Mouse (Mus musculus): ENCODE measurements around the gene Cdc123. TPM values are rescaled to one million over a fixed set of nuclear protein-coding genes. Genes with fewer than 3 reads are reported as not detected.

The Cdc123 gene
- polyA plus RNA-seq (2015; fragmentation: Nextera tagmentation; extraction: Ambion mirVana): 329 and 339 TPM in 2 replicates

GRCm38 (mm10) chr2:5844873-5845631 is at the start of gene Cdc123, which contains the start of gene Nudt5:
Gene Cdc123 (minus strand): TSS chr2:5845164.
Gene Nudt5 (plus strand): TSS chr2:5845019.
- peaks cover 18% of the 10 kb centered on the region for H3K4me1 ChIP-seq
- no peaks in the 10 kb centered on the region for H3K27me3 ChIP-seq
- ATAC-seq (replicated peaks): peak; percentile 96
- WGBS: under 1% methylated on average over 53 of the region's 53 CpGs
- peak within 1 kb of the TSS; percentile 96 for H3K27ac ChIP-seq (replicated peaks)
- H3K4me3 ChIP-seq: peak within 1 kb of the TSS; percentile 66
- H3K4me2 ChIP-seq (replicated peaks): peak within 1 kb of the TSS; percentile 63
- H3K36me3 ChIP-seq: peaks cover 18% of the 10 kb centered on the region
- no peaks in the 10 kb centered on the region for H3K9me3 ChIP-seq
- peak within 1 kb of the TSS; percentile 92 for H3K9ac ChIP-seq (replicated peaks)

DNA sequence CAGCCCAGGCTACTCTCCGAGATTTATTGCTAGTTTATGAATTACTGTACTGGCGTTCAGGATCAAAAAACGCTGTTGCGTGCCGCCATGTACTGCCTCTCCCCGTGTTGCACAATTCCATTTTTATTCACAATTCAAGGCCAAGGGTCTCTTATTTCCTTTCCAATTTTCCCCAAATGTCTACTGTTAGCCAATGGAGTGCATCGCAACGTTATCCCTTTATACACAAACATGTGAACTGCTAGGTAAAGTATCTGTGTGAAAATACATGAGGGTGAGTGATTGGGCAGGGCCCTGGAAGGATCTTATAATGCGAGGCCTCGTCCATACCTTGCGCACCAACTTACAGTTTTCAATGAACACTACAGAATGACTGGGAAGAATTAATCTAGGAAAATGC is 49.3 kb upstream of the Cdc123 start:
- no peaks in the 10 kb centered on the region for H3K9me3 ChIP-seq
- 41% methylated on average over 11 of the region's 11 CpGs for WGBS
- no peak overlapping the region for H3K27ac ChIP-seq (replicated peaks)
- H3K9ac ChIP-seq (replicated peaks): peak overlapping the region; percentile 94
- no peaks in the 10 kb centered on the region for H3K27me3 ChIP-seq
- peak overlapping the region; percentile 66 for H3K4me2 ChIP-seq (replicated peaks)
- H3K4me1 ChIP-seq: peaks cover 23% of the 10 kb centered on the region
- peak overlapping the region; percentile 99 for H3K4me3 ChIP-seq
- peaks cover 18% of the 10 kb centered on the region for H3K36me3 ChIP-seq
- ATAC-seq (replicated peaks): no peak; the same call in 1 of the 2 replicates

DNA sequence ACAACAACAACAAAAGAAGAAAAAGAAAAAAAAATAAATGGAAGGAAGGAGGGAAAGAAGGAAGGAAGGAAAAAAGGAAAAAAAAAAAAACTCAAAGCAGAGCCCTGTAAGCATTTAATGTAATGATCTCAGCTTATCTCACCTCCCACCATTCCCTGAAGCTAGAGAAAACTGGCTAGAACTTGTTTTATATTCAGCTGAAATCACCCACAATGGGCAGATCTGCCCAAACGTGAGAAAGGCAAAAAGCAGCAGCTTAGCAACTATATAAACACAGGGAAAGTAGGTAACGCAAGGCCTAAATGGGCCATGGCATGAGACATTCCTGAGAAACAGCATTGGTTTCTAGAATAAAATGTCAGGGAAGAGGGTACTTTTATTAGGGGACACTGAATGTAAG is 44.4 kb upstream of the Cdc123 start:
- Histone ChIP-seq H3K27me3 (no peaks in the 10 kb centered on the region), H3K4me3 (no peak overlapping the region), H3K9me3 (no peaks in the 10 kb centered on the region), H3K36me3 (peaks cover 42% of the 10 kb centered on the region), H3K9ac (replicated peaks) (no peak overlapping the region), H3K4me2 (replicated peaks) (no peak overlapping the region), H3K27ac (replicated peaks) (no peak overlapping the region), H3K4me1 (peaks cover 21% of the 10 kb centered on the region)
- ATAC-seq (replicated peaks): no peak
- 71% methylated on average over 2 of the region's 2 CpGs for WGBS

DNA sequence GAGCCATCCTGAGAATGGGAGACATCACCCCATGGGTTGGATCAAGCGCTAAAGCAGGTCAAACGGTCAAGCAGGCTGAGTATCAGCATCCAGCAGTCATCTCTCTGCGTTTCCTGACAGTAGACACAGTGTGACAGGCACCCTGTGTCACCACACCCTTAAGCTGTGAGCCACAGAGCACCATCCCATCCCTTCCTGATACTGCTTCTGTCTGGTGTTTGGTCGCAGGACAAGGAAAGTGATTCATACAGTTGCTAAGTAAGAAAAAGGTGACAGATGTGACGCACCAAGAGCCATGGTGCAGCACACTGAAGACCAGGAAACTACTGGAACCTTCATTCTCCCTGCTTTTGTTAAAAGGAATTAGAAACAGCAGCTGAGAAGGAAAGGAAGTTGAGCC is 43.9 kb upstream of the Cdc123 start:
- Histone ChIP-seq H3K27me3 (no peaks in the 10 kb centered on the region), H3K27ac (replicated peaks) (no peak overlapping the region), H3K9ac (replicated peaks) (no peak overlapping the region), H3K4me1 (peaks cover 18% of the 10 kb centered on the region), H3K9me3 (no peaks in the 10 kb centered on the region), H3K4me2 (replicated peaks) (no peak overlapping the region), H3K4me3 (no peak overlapping the region), H3K36me3 (peaks cover 44% of the 10 kb centered on the region)
- 89% methylated on average over 5 of the region's 5 CpGs for WGBS
- ATAC-seq (replicated peaks): no peak

- no peaks in the 10 kb centered on the region for H3K27me3 ChIP-seq
- H3K4me1 ChIP-seq: no peaks in the 10 kb centered on the region
- no peak overlapping the region for H3K9ac ChIP-seq (replicated peaks)
- peaks cover 71% of the 10 kb centered on the region for H3K36me3 ChIP-seq
- no peak for ATAC-seq (replicated peaks)
- H3K4me3 ChIP-seq: no peak overlapping the region
- no peak overlapping the region for H3K4me2 ChIP-seq (replicated peaks)
- 75% methylated on average over 3 of the region's 3 CpGs for WGBS
- no peak overlapping the region for H3K27ac ChIP-seq (replicated peaks)
- H3K9me3 ChIP-seq: no peaks in the 10 kb centered on the region
These were observed 32.5 kb upstream of the Cdc123 start for GRCm38 (mm10) chr2:5877446-5877845.

- 92% methylated on average over 5 of the region's 5 CpGs for WGBS
- no peak overlapping the region for H3K4me3 ChIP-seq
- ATAC-seq (replicated peaks): no peak
- H3K4me1 ChIP-seq: no peaks in the 10 kb centered on the region
- H3K27ac ChIP-seq (replicated peaks): no peak overlapping the region
- H3K36me3 ChIP-seq: peaks cover 57% of the 10 kb centered on the region
- H3K9me3 ChIP-seq: no peaks in the 10 kb centered on the region
- no peak overlapping the region for H3K9ac ChIP-seq (replicated peaks)
- no peak overlapping the region for H3K4me2 ChIP-seq (replicated peaks)
- no peaks in the 10 kb centered on the region for H3K27me3 ChIP-seq
These were observed 24.8 kb upstream of the Cdc123 start for GRCm38 (mm10) chr2:5869746-5870145.

DNA sequence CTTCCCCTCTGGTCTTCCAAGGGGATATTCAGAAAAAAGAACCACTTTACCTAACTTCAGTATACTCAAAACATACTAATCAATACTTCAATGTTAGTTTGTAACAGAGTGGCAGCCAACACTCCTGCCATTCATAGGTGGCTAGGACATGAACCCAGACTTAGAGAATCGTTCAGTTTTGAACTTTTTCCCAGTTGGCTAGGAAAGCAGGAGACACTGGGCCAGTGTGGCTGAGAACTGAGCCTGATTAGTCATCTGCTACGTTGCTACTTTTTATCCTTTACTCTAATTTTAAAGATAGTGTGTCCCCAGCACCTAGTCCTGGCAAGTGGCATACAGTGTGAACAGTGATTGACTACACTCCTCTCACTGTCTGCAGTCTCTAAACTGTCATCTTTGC is 22.7 kb upstream of the Cdc123 start:
- no peak overlapping the region for H3K4me3 ChIP-seq
- WGBS: 87% methylated on average over 2 of the region's 2 CpGs
- no peak overlapping the region for H3K4me2 ChIP-seq (replicated peaks)
- H3K36me3 ChIP-seq: peaks cover 58% of the 10 kb centered on the region
- no peaks in the 10 kb centered on the region for H3K4me1 ChIP-seq
- no peak overlapping the region for H3K9ac ChIP-seq (replicated peaks)
- no peak overlapping the region for H3K27ac ChIP-seq (replicated peaks)
- no peak for ATAC-seq (replicated peaks)
- no peaks in the 10 kb centered on the region for H3K9me3 ChIP-seq
- H3K27me3 ChIP-seq: no peaks in the 10 kb centered on the region

- ATAC-seq (replicated peaks): no peak
- no peaks in the 10 kb centered on the region for H3K4me1 ChIP-seq
- H3K4me3 ChIP-seq: no peak within 1 kb of the TSS
- no peaks in the 10 kb centered on the region for H3K27me3 ChIP-seq
- 93% methylated on average over 3 of the region's 3 CpGs for WGBS
- peaks cover 41% of the 10 kb centered on the region for H3K36me3 ChIP-seq
- H3K9ac ChIP-seq (replicated peaks): no peak within 1 kb of the TSS
- H3K27ac ChIP-seq (replicated peaks): no peak within 1 kb of the TSS
- H3K9me3 ChIP-seq: no peaks in the 10 kb centered on the region
- no peak within 1 kb of the TSS for H3K4me2 ChIP-seq (replicated peaks)
These were observed 17.9 kb upstream of the Cdc123 start, which contains the start of gene Gm13199 for GRCm38 (mm10) chr2:5862834-5863233. Gene Gm13199 (minus strand): TSS chr2:5862934.

DNA sequence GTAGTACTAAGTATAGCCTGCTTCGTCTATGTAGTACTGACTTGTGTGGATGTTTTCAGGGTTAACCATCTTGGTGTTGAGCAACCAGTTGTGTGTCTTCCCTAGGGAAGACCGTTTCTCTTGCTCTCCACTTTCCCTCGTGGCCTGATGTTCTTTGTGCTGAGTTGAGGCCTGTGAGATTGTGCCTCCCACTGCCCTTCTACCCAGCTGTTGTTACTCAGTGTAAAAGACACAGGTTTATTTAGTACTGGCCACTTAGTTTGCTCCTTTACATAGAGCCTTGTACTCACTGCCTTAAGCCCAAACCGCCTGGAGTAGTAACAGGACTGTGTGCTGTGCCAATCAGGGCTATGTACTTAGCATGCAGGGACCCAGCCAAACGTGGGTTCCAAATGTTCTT is 6.9 kb upstream of the Cdc123 start:
- Histone ChIP-seq H3K27me3 (no peaks in the 10 kb centered on the region), H3K9ac (replicated peaks) (no peak overlapping the region), H3K4me3 (no peak overlapping the region), H3K36me3 (peaks cover 4% of the 10 kb centered on the region; the same call in 1 of the 2 replicates), H3K9me3 (no peaks in the 10 kb centered on the region), H3K4me1 (no peaks in the 10 kb centered on the region), H3K27ac (replicated peaks) (no peak overlapping the region), H3K4me2 (replicated peaks) (no peak overlapping the region)
- WGBS: 84% methylated on average over 5 of the region's 5 CpGs
- ATAC-seq (replicated peaks): no peak

DNA sequence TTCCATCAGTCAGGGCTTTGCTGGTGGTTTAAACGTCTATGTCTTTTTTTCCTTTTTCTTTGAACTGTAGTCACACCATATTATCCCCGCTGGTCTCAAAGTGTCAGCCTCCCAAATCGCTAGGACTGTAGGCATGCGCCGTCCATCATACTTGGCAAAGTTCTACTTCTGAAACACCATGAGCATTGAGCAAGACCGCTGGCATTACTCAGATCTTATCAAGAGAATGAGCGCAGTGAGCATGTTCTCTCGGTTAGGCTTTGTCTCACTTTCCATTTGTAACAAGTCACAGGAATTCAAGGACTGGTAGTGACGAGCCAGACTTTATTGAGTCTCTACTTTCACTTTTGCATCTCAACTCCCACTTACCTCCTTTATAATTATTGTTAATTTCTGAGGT is 6.2 kb upstream of the Cdc123 start:
- no peak for ATAC-seq (replicated peaks)

GRCm38 (mm10) chr2:5845826-5846225 is 862 bp upstream of the Cdc123 start:
- WGBS: 30% methylated on average over 4 of the region's 4 CpGs
- Histone ChIP-seq H3K9ac (replicated peaks) (peak overlapping the region; percentile 92), H3K4me2 (replicated peaks) (peak overlapping the region; percentile 63), H3K4me1 (peaks cover 18% of the 10 kb centered on the region), H3K27ac (replicated peaks) (peak overlapping the region; percentile 96), H3K4me3 (peak overlapping the region; percentile 66), H3K9me3 (no peaks in the 10 kb centered on the region), H3K27me3 (no peaks in the 10 kb centered on the region), H3K36me3 (peaks cover 11% of the 10 kb centered on the region)
- ATAC-seq (replicated peaks): no peak

More for the DNA sequence above, 6.2 kb upstream of the Cdc123 start:
- Histone ChIP-seq H3K27ac (replicated peaks) (no peak overlapping the region), H3K4me1 (peaks cover 6% of the 10 kb centered on the region), H3K9me3 (no peaks in the 10 kb centered on the region), H3K27me3 (no peaks in the 10 kb centered on the region), H3K4me2 (replicated peaks) (no peak overlapping the region), H3K9ac (replicated peaks) (no peak overlapping the region), H3K36me3 (no peaks in the 10 kb centered on the region; the same call in 1 of the 2 replicates), H3K4me3 (no peak overlapping the region)
- 93% methylated on average over 9 of the region's 9 CpGs for WGBS

GRCm38 (mm10) chr2:5844181-5844872 is 637 bp downstream of the Cdc123 start:
- peaks cover 18% of the 10 kb centered on the region for H3K4me1 ChIP-seq
- peak overlapping the region; percentile 96 for H3K27ac ChIP-seq (replicated peaks)
- WGBS: 3% methylated on average over 23 of the region's 23 CpGs
- H3K4me2 ChIP-seq (replicated peaks): peak overlapping the region; percentile 47
- H3K9me3 ChIP-seq: no peaks in the 10 kb centered on the region
- H3K27me3 ChIP-seq: no peaks in the 10 kb centered on the region
- ATAC-seq (replicated peaks): peak; percentile 53
- H3K9ac ChIP-seq (replicated peaks): peak overlapping the region; percentile 92
- H3K4me3 ChIP-seq: peak overlapping the region; percentile 66
- peaks cover 26% of the 10 kb centered on the region for H3K36me3 ChIP-seq

Data from forebrain, embryonic 15.5 days (tissue).